Mouse (Mus musculus): Measurements from ENCODE around the gene Nop14. TPM values are rescaled to one million over a fixed set of nuclear protein-coding genes. Genes with fewer than 3 reads are reported as not detected.

Nop14 gene
- total and polyA plus RNA-seq, 3 experiments = 39.5 to 56.8 (median 48.1) TPM

DNA sequence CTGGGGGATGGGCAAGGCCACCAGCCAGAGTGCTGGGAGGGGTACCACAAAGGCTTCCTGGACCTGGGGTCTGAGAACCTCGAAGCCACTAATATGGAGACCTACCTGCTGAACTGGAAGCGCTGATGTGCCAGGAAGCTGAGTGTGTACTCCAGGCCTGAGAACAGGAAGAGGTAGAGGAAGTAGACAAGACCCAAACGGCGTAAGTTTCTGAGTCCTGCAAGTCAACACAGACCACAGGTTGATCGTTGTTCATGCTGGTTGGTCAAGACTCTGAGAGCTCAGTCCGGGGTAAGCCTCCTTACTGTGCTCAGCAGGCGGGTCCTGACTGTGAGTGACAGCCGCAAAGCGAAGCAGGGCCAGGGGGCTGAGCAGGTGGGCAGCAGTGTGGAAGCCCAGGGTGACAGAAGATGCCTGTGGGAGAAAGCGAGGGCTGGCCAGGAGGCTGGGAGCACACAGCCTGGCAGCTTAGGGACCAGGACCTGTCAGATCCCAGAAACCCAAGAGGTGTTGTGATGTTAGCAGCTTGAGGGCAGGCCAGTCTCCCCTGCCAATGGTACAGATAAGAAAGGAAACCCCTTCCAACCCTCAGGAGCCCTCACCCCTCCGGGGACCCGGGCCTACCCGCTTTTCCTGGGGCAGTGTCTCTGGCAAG, 25.1 kb downstream of the Nop14 start:
- Histone ChIP-seq H3K4me3 (ENCODE audit: low read depth, low read length) (peak overlapping the region; percentile 14; the same call in 1 of the 2 replicates), H3K36me3 (replicated peaks) (peaks cover 90% of the 10 kb centered on the region), H3K9me3 (replicated peaks) (no peaks in the 10 kb centered on the region), H3K27me3 (ENCODE audit: insufficient read depth, low read length) (no peaks in the 10 kb centered on the region), H3K4me1 (ENCODE audit: insufficient read depth, low read depth, low read length) (peaks cover 58% of the 10 kb centered on the region)
- ATAC-seq (ENCODE audit: extremely low read depth, insufficient number of reproducible peaks, low FRiP score, poor library complexity, severe bottlenecking) = no peak
- TF ChIP-seq GATA2 (IDR thresholded peaks at IDR 0.05; ENCODE audit: borderline replicate concordance, low read depth, low read length) = no peak
- TF ChIP-seq CTCF (IDR thresholded peaks at IDR 0.05; ENCODE audit: low read depth, low read length) = no peak
- no peak for TF ChIP-seq TAL1 (conservative IDR thresholded peaks at IDR 0.05; ENCODE audit: low read depth, low read length)
- TF ChIP-seq POLR2AphosphoS5 (IDR thresholded peaks at IDR 0.05; ENCODE audit: insufficient replicate concordance, low read depth, low read length) = no peak
- no peak for TF ChIP-seq GATA1 (IDR thresholded peaks at IDR 0.05; ENCODE audit: borderline replicate concordance, low read length)
- DNase-seq (ENCODE audit: low spot score) = no peak

GRCm38 (mm10) chr5:34633641-34634040, 26.3 kb downstream of the Nop14 start:
- no peaks in the 10 kb centered on the region for H3K9me3 ChIP-seq (replicated peaks)
- no peak for DNase-seq (ENCODE audit: low spot score)
- H3K4me1 ChIP-seq (ENCODE audit: insufficient read depth, low read depth, low read length) = peaks cover 48% of the 10 kb centered on the region
- ATAC-seq (ENCODE audit: extremely low read depth, insufficient number of reproducible peaks, low FRiP score, poor library complexity, severe bottlenecking) = no peak
- peaks cover 90% of the 10 kb centered on the region for H3K36me3 ChIP-seq (replicated peaks)
- TF ChIP-seq GATA2 (IDR thresholded peaks at IDR 0.05; ENCODE audit: borderline replicate concordance, low read depth, low read length) (no peak), GATA1 (IDR thresholded peaks at IDR 0.05; ENCODE audit: borderline replicate concordance, low read length) (no peak)
- H3K27me3 ChIP-seq (ENCODE audit: insufficient read depth, low read length) = no peaks in the 10 kb centered on the region
- no peak overlapping the region; the same call in 1 of the 2 replicates for H3K4me3 ChIP-seq (ENCODE audit: low read depth, low read length)

- ATAC-seq (ENCODE audit: extremely low read depth, insufficient number of reproducible peaks, low FRiP score, poor library complexity, severe bottlenecking) = no peak
- TF ChIP-seq TAL1 (conservative IDR thresholded peaks at IDR 0.05; ENCODE audit: low read depth, low read length) (no peak), CTCF (IDR thresholded peaks at IDR 0.05; ENCODE audit: low read depth, low read length) (no peak), POLR2AphosphoS5 (IDR thresholded peaks at IDR 0.05; ENCODE audit: insufficient replicate concordance, low read depth, low read length) (no peak), GATA2 (IDR thresholded peaks at IDR 0.05; ENCODE audit: borderline replicate concordance, low read depth, low read length) (no peak), GATA1 (IDR thresholded peaks at IDR 0.05; ENCODE audit: borderline replicate concordance, low read length) (no peak)
- H3K4me1 ChIP-seq (ENCODE audit: insufficient read depth, low read depth, low read length) = peaks cover 44% of the 10 kb centered on the region
Measured at GRCm38 (mm10) chr5:34632996-34633395, 27.0 kb downstream of the Nop14 start.

GRCm38 (mm10) chr5:34609966-34610365, 50.0 kb downstream of the Nop14 start:
- DNase-seq (ENCODE audit: low spot score) (no peak), ATAC-seq (ENCODE audit: extremely low read depth, insufficient number of reproducible peaks, low FRiP score, poor library complexity, severe bottlenecking) (no peak)
- no peaks in the 10 kb centered on the region for H3K27me3 ChIP-seq (ENCODE audit: insufficient read depth, low read length)
- peaks cover 82% of the 10 kb centered on the region for H3K36me3 ChIP-seq (replicated peaks)
- H3K9me3 ChIP-seq (replicated peaks) = no peaks in the 10 kb centered on the region
- TF ChIP-seq GATA2 (IDR thresholded peaks at IDR 0.05; ENCODE audit: borderline replicate concordance, low read depth, low read length) (no peak), CTCF (IDR thresholded peaks at IDR 0.05; ENCODE audit: low read depth, low read length) (no peak), GATA1 (IDR thresholded peaks at IDR 0.05; ENCODE audit: borderline replicate concordance, low read length) (no peak), POLR2AphosphoS5 (IDR thresholded peaks at IDR 0.05; ENCODE audit: insufficient replicate concordance, low read depth, low read length) (no peak), TAL1 (conservative IDR thresholded peaks at IDR 0.05; ENCODE audit: low read depth, low read length) (no peak)
- H3K4me3 ChIP-seq (ENCODE audit: low read depth, low read length) = no peak overlapping the region
- no peaks in the 10 kb centered on the region for H3K4me1 ChIP-seq (ENCODE audit: insufficient read depth, low read depth, low read length)

More at GRCm38 (mm10) chr5:34632996-34633395, 27.0 kb downstream of the Nop14 start:
- Histone ChIP-seq H3K36me3 (replicated peaks) (peaks cover 90% of the 10 kb centered on the region), H3K9me3 (replicated peaks) (no peaks in the 10 kb centered on the region), H3K27me3 (ENCODE audit: insufficient read depth, low read length) (no peaks in the 10 kb centered on the region), H3K4me3 (ENCODE audit: low read depth, low read length) (no peak overlapping the region)
- DNase-seq (ENCODE audit: low spot score) = no peak

GRCm38 (mm10) chr5:34608226-34608625, 51.7 kb downstream of the Nop14 start:
- DNase-seq (ENCODE audit: low spot score) (no peak), ATAC-seq (ENCODE audit: extremely low read depth, insufficient number of reproducible peaks, low FRiP score, poor library complexity, severe bottlenecking) (no peak)
- Histone ChIP-seq H3K4me3 (ENCODE audit: low read depth, low read length) (no peak overlapping the region), H3K36me3 (replicated peaks) (peaks cover 75% of the 10 kb centered on the region), H3K9me3 (replicated peaks) (no peaks in the 10 kb centered on the region), H3K27me3 (ENCODE audit: insufficient read depth, low read length) (no peaks in the 10 kb centered on the region), H3K4me1 (ENCODE audit: insufficient read depth, low read depth, low read length) (no peaks in the 10 kb centered on the region)
- TF ChIP-seq TAL1 (conservative IDR thresholded peaks at IDR 0.05; ENCODE audit: low read depth, low read length) (no peak), GATA1 (IDR thresholded peaks at IDR 0.05; ENCODE audit: borderline replicate concordance, low read length) (no peak), CTCF (IDR thresholded peaks at IDR 0.05; ENCODE audit: low read depth, low read length) (no peak)

DNA sequence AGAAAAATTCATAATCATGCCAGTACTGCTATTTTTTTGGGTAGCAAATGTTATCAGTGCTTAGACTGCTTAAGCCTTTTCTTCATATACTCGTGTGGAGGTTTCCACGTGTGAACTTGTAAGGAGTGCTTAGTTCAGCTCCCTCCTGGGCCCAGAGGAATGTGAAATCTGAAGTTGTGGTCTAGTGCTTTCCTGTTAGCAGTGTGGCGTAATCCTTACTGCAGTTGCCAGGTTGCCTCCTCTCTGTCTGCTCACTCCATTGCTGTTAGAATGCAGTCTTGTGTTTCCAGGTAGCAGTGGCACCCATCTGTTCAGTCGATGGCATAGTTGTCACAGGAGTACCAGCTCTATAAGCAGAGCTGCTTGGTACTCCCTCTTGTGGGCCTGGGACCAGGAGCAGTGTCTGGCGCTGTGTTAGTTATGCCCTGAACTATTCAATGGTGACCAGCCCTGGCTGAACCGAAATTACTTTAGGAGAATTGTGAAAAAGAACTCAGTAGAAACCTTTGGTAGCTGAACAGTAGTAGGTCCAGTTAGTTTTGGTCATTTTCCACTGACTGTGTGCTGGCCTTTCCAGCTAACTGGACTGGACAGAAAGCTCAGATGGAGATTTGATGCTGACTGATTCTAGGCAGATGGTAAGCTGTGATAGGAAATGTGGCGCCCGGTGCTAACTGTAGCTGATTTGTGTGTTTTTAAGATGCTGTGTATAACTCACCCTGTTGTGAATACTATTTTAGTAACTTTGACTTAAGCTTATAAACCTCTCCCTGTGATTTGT, 52.7 kb downstream of the Nop14 start:
- Histone ChIP-seq H3K9me3 (replicated peaks) (no peaks in the 10 kb centered on the region), H3K4me1 (ENCODE audit: insufficient read depth, low read depth, low read length) (peaks cover 2% of the 10 kb centered on the region; the same call in 1 of the 2 replicates), H3K4me3 (ENCODE audit: low read depth, low read length) (no peak overlapping the region), H3K27me3 (ENCODE audit: insufficient read depth, low read length) (no peaks in the 10 kb centered on the region), H3K36me3 (replicated peaks) (peaks cover 78% of the 10 kb centered on the region)
- no peak for TF ChIP-seq TAL1 (conservative IDR thresholded peaks at IDR 0.05; ENCODE audit: low read depth, low read length)
- TF ChIP-seq POLR2AphosphoS5 (IDR thresholded peaks at IDR 0.05; ENCODE audit: insufficient replicate concordance, low read depth, low read length) = no peak
- TF ChIP-seq GATA1 (IDR thresholded peaks at IDR 0.05; ENCODE audit: borderline replicate concordance, low read length) = no peak
- TF ChIP-seq CTCF (IDR thresholded peaks at IDR 0.05; ENCODE audit: low read depth, low read length) = no peak
- TF ChIP-seq GATA2 (IDR thresholded peaks at IDR 0.05; ENCODE audit: borderline replicate concordance, low read depth, low read length) = no peak
- DNase-seq (ENCODE audit: low spot score) (no peak), ATAC-seq (ENCODE audit: extremely low read depth, insufficient number of reproducible peaks, low FRiP score, poor library complexity, severe bottlenecking) (no peak)
